Mouse (Mus musculus) lung, postnatal 0 days (tissue): Measurements from ENCODE around the gene B230219D22Rik.

Experiments
- CTCF ChIP-seq: IDR thresholded peaks from 2 replicates; pipeline ENCODE4 v1.5.1; 2016; ENCODE audit warnings: antibody characterized with exemption, mild to moderate bottlenecking
- EP300 ChIP-seq: IDR thresholded peaks from 2 replicates; pipeline ENCODE4 v1.6.1; 2016; ENCODE audit warnings: antibody characterized with exemption, mild to moderate bottlenecking, control low read depth

GRCm38 (mm10) chr13:55694110-55694509 lies 1.2 kb downstream of the B230219D22Rik start:
- no peak for TF ChIP-seq CTCF
- no peak for TF ChIP-seq EP300
